Comparison of ENCODE assay signal across 8 mouse cellular contexts in genomic region chr7:120203789-120204188, GRCm38 (mm10). TPM values are rescaled to one million over a fixed set of nuclear protein-coding genes. Genes with fewer than 3 reads are reported as not detected.
A peak's percentile ranks its signal among the peaks of the same experiment; 100 is the strongest.
DNase-seq lines count a peak whose midpoint lies in the region.

TSS of gene Abca14 (plus strand) at chr7:120203961.

- peak; percentile 92 for DNase-seq in adrenal gland, postnatal 14 days
- peak; percentile 91 for DNase-seq in embryo, embryonic 11 days
- DNase-seq in gastrocnemius, postnatal 25 days: peak; percentile 65
- DNase-seq in hindlimb bud, embryonic 11.5 days (ENCODE audit: extremely low spot score, low read depth, low spot score): peak; percentile 12
- peak; percentile 59 for DNase-seq in left cerebral cortex, adult 11 months (ENCODE audit: low spot score)
- DNase-seq in lung, postnatal 14 days: peak; percentile 88
- DNase-seq in retina, postnatal 1 day: peak; percentile 88
- no peak for DNase-seq in natural killer cell, adult 2 months (ENCODE audit: low spot score in 2 of 2)

RNA-seq across cellular contexts. Expression of gene Abca14, which starts in this region (rescaled TPM):
- not detected in 2 replicates for total RNA-seq in adrenal gland, postnatal 14 days (2021)
- total RNA-seq in gastrocnemius, postnatal 25 days (2021): not detected

Comparison
In these comparisons a context has a peak if more than half of its experiments do, and no peak if none do; other contexts are left out.
1. Peak in DNase-seq in adrenal gland, postnatal 14 days; RNA of the gene not detected or under 1 TPM.
2. Peak in DNase-seq in gastrocnemius, postnatal 25 days; RNA of the gene not detected or under 1 TPM.
3. DNase-seq: peak in embryo, embryonic 11 days (single experiment), hindlimb bud, embryonic 11.5 days (single experiment), left cerebral cortex, adult 11 months (single experiment), lung, postnatal 14 days (single experiment) and retina, postnatal 1 day (single experiment); none in natural killer cell, adult 2 months (0 of 2).